Mouse (Mus musculus) urinary bladder, postnatal 14 days (tissue): ENCODE results near the gene Ppp1r1a.

ENCODE experiments used
- DNase-seq: peaks from one replicate; pipeline ENCODE4 v3.0.0; 2021; ENCODE audit warnings: low spot score

Gene Ppp1r1a

DNA sequence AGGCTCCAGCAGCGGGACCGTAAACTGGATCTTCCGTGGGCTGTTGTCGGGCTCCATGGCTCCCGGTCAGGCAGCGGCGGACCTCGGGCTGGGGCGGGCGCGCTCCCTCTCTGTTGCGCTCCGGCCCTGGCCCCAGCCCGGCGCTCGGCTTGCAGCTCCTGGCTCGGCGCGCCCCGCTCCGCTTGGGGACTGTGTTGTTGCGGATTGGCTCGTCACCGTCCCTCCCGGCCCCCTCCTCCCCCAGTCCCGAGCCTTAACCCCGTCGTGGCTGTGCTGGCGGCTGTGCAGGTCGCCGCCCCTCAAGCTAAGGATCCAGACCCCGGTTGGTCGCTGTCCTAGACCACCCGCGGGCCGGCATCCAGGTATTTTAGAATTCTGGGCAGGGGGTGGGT is at the start of gene Ppp1r1a:
Gene Ppp1r1a (minus strand): TSS at position 182 of the 392 bp plus-strand sequence.
- peak; percentile 46 for DNase-seq

DNA sequence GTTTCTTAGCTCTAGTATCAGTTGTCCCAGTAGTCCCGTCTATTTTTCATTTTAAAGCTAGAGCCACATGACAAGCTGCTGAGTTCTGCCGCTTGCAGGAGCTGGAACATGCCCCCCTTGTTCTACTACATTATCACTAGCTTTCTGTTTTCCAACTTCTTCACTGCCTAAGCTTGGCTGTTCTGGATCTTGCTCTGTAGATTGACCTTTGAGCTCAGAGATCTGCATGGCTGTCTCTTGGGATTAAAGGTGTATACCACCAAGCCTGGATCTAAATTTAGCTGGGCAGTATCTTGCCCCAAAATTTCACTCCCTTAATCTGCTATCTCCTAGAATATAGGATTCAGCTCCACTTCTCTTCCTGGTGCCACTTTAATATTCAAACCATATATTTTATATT is 48.1 kb upstream of the Ppp1r1a start:
- no peak for DNase-seq

DNA sequence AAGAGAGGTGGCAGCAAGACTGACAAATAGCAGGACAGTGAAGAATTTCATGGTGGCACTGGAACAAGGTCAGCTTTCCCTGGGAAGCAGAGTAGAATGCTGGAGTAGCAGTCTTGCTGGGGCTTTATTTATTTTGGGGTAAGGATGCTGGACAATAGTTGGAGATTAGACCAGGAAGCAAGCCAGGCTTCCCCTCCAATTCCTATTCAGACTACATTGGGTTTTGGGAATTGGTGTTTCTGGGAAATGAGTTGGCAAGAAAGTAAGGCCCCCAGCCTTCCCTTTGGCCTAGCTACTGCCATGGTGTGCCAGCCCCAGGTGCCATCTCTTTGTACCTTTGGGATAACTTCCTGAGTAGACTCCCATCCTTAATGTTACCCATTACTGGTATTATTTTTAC is 27.2 kb upstream of the Ppp1r1a start, which contains the start of gene Glycam1:
Gene Glycam1 (minus strand): TSS at position 101 of the 400 bp plus-strand sequence.
- DNase-seq, result no peak

DNA sequence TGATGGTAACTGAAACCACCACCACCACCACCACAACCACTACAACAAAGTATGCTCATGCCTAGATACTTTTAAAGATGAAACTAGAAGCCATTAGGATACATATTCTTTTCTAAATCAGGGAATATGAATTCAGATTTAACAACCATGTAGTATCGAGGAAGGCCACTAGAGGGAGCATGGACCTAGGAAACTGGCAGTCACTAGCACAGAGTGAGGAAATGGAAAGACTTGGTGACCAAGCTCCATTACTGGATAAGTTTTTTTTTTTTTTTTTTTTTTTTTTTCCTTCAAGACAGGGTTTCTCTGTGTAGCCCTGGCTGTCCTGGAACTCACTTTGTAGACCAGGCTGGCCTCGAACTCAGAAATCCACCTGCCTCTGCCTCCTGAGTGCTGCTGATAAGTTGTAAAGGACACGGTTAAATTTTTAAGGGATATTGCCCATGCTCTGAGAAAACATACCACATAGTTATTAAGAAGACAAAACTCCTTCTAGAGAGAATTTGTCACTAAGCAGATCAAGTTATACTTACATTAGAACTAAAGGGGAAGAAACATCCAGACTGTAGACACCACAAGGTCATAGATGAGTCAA is 14.4 kb upstream of the Ppp1r1a start:
- DNase-seq, result peak; percentile 43

DNA sequence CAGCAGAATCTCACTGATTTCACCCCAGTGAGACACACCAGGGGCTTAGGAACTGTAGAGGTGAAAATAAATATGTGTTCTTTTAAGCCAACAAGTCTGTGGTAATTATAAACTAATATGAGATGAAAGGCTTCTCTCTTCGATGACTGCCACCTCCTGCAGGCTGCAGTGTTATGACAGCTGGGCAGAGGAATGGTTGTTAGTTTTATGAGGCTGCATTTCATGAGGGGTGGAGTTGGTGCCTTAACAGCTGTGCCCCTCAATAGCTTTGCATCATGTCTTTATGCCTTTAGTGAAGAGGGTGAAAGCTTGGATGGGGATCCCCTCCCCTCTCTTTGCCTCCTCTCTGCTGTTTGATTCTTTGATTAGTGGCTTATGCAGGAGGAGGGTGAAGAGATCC is 13.2 kb upstream of the Ppp1r1a start:
- no peak for DNase-seq

DNA sequence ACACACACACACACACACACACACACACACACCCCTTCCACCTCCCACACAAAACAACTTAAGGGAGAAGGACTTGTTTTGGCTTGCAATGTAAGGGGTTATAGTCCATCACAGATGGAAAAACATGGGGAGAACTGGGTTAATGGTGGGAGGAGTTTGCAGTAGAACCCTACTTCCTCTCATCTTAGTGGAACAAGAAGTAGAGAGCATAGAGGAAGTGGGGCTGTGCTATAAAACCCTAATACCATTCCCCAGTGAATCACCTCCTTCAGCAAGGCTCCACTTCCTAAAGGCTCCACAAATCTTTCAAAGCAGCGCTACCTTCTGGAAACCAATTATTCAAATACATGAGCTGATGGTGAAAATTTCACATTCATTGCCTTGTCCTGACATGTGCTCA is 11.7 kb upstream of the Ppp1r1a start:
- no peak for DNase-seq

DNA sequence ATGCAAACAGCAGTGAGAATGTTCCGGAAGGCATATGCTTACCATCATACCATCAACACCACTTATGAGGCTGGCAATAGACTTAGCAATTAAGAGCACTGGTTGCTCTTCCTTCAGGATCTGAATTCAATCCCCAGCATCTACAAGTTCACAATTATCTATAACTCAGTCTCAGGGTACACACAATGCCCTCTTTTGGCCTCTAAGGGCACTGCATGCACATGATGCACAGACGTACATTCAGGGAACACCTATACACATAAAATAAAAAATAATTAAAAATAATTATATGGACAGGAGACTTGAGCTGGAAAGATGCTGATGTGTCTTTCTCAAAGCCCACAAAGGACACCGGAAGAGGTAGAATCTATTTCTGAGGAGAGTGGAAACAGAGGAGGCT is 10.2 kb upstream of the Ppp1r1a start:
- DNase-seq, result no peak

DNA sequence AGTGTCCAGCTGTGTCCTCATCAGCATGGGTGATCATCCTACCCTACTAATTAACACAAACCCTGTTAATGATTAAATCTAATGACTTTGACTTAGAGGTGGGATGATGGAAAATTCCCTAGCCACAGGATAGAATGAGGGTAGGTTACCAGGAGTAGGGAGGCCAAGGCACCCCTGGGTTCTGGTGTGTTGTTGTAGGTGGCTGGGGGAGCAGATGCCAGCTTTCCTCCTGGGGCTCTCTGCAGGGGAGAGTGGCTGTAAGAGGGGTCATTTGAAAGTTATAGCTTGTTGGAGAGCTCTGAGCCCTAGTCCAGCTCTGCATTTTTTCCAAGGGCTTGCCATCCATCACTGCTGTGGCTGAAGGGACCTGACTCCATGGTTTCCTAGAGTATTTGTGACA is 4.7 kb upstream of the Ppp1r1a start:
- DNase-seq, result no peak

DNA sequence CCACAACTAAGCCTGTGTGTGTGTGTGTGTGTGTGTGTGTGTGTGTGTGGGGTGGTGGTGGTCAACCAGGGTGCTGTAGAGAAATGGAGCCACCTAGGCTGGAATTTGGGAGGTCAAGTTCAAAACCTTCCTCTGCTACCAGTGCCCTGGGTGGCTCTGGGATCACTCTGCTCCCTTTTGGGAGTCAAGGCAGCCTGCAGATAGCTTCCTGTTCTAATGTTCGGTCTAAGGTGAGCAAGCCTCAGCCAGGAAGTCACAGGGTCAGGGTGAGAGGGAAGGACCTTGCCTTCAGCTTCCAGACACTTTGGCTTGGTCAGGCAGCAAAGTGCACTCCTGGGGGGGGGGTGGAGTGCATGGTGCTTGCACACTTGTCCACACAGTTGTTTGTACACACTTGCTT is 2.8 kb upstream of the Ppp1r1a start:
- no peak for DNase-seq

DNA sequence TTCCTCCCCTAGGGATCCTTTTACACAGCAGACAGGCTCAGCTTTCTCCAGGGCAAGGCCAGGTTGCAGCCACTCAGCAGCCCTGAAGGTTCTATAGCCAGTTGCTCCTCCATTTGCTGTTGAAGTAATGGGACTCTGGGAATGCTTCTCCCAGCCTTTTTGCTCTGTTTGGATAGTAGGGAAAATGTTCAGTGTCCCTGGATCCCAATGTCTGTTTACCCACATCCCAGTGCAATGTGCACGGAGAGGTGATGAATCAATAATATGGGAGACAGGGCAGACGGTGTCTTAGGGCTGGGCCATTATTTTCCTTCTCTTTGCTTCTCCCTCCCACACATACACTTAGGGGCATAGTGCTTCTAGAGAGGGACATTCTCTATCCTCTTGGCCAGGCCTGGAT is 1.5 kb upstream of the Ppp1r1a start:
- no peak for DNase-seq

DNA sequence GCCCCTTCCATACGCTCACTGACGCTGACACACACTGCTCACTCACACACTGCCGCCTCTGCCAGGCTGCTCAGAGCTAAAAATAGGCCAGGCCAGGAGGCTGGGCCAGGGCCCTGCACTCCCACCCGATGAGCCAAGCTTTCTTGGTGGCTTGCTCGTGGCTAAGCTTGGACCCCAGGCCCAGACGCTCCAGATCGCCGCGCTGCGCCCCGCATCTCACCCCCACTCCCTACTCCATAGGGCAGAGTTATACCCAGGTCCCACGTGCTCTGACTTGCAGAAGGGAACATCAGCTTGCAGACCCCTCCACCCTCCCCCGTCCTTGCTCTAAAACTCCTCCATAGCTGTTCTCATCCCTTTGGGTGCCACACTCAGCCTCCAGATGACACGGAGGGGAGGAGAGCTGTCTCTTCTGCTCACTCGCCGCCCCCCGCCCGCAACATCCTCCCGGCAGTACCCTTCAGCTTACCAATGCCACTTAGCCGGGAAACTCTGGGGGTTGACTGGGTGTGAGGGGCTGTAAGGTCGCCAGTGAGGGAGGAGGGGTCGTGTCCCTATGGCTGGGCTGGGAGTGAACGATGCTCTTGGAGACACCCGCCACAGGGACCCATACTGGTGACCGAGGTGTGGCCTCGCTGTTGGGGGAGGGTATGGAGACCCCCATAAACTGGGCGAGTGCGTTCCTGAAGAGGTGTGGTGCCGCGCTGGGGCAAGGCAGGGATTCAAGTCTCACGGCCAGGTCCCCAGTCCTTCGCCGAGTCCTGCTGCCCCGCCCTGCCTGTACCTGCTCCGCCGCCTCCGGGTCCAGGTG is 587 bp downstream of the Ppp1r1a start:
- no peak for DNase-seq

DNA sequence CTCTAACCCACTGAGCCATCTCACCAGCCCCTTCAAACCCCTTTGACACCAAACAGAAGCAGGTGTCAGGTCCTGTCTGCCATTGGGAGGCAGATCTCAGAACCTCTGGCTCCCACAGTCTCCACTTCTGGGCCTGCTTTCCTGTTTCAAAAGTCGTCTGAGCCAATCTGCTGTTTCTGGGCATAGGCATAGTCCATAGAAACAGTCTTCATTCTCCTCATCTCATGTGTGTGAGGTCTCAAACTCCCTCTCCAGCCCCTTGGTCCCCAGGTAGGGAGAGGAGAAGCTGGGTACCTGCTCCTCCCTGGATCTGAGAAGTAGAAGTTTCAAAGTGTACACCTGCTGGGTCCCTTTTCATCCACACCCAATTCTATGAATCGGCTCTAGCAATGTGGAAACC is 1.3 kb downstream of the Ppp1r1a start:
- DNase-seq, result no peak

DNA sequence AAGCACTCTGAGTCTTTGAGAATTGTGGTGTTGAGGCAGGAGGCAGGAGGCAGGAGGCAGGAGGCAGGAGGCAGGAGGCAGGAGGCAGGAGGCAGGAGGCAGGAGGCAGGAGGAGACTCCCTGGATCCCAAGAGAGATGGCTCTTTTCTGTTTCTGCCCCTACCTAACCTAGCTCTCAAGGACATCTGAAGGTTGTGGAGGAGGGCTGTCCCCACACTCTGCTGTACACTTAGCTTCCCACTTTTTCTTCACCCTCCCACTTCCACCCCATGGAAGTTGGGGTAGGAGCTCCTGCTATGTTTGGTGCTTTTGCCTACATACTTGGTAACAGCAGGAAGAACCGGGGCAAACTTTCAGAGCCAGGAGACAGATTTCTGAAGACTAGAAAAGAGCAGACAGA is 2.0 kb downstream of the Ppp1r1a start:
- no peak for DNase-seq

DNA sequence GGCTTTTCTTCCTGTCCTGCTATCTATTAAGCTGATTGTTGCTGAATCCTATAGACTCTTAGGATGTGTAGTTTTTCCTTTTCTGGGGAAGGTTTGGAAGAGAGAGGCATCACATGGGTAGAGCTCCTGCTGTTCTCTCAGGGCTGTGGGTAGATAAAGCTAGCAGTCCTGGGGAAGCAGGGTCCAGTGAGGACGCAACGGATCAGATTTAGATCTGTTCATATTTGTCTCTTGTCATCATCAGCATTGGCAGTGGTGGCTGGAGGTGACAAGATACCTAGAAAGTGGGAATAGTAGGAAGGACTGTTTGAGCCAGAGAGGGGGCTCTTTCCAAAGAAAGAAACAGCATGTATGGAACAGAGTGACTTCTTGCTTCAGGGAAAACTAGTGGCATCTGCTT is 2.8 kb downstream of the Ppp1r1a start:
- DNase-seq, result no peak

DNA sequence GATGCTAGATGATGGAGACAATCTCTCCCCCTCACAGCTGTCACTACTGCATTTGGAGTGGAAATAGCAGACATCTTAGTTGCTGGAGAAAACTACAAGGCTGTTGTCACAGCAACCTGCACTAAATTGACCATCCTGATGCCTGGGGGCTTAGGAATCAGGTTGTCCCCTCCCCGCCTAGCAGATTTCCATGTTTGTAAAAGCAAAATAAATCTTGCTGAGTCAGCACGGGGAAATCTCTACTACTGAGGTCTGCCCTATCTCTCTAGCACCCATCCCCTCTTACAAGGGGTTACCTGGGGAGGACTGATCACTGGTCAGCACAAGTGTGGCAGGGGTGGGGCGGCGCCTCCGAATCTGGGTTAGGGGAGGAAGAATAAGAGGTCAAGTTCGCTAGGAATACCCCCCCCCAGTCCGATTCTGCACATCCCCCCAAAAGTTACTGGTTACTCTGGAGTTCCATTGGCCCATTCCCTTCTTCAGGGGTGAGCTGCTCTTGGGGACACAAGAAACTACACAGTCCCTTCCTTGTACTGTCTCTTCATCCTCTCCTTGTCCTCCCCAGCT is 3.7 kb downstream of the Ppp1r1a start:
- DNase-seq, result no peak

DNA sequence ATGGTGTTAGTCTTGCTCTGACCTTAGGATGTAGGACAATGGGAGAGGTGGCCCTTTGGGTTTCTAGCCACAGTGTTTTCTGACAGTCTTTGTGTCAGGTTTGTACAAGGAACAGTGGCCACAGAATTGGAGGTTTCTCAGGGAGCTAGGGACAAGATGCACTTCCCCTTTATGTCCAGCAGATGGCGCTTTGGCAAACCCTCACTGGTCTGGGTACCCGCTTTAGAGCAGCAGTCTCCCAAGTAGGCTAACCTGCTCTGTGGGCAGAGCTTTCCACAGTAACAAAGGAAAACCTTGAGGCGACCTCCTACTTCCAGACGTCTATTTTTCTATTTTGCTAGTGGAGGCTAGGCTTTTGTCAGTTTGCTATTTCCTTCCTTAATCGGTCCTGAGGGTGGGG is 7.4 kb downstream of the Ppp1r1a start:
- peak; percentile 48 for DNase-seq

DNA sequence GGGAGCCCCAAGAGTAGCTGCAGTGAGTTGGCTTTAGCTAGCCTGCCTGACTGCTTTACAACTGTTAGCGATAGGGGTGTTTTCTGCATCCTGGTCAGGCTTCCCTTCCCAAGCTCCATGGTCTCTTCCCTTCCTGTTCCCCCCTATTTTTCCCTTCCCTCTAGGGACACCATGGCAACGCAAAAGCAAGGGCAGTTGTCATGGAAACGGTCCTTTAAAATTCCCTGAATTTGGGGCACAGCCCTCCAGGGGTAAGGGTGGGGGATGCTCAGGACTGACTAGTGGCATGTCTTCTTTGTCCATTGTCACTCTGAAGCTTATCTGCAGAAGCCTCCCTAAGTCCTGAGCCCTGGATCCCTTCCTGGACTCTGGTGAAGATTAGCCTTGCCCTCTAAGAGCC is 14.6 kb downstream of the Ppp1r1a start:
- no peak for DNase-seq

DNA sequence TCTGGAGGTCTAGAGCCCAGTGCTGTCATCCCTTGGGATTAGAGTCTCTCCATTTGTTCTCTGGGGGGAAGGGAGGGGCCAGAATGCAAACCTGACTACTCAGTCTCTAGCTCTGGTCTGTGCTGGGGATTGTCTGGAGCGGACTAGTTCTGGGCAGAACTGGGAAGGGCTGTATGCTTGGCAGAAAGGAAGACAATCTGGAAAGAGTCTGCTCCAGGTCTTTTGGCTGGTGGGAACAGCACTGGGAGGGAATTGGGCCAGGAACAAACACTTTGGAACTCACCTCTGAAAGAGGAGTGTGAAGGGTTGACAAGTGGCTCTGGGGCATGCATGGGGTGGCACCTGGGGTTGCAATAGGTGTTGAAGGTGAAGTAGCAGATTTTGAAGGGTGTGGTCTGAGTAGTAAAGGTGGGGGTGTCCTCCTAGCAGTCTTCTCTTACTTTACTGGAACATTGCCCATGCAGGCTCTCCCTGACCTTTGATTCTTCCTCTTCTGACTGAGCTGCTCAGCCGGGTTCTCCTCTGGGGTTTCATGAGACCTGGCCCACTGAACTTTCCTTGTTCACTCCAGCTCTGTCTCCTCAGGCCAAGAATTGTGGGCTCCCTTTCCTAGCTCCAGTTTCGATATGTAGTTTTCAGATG is 15.2 kb downstream of the Ppp1r1a start:
- DNase-seq, result no peak

DNA sequence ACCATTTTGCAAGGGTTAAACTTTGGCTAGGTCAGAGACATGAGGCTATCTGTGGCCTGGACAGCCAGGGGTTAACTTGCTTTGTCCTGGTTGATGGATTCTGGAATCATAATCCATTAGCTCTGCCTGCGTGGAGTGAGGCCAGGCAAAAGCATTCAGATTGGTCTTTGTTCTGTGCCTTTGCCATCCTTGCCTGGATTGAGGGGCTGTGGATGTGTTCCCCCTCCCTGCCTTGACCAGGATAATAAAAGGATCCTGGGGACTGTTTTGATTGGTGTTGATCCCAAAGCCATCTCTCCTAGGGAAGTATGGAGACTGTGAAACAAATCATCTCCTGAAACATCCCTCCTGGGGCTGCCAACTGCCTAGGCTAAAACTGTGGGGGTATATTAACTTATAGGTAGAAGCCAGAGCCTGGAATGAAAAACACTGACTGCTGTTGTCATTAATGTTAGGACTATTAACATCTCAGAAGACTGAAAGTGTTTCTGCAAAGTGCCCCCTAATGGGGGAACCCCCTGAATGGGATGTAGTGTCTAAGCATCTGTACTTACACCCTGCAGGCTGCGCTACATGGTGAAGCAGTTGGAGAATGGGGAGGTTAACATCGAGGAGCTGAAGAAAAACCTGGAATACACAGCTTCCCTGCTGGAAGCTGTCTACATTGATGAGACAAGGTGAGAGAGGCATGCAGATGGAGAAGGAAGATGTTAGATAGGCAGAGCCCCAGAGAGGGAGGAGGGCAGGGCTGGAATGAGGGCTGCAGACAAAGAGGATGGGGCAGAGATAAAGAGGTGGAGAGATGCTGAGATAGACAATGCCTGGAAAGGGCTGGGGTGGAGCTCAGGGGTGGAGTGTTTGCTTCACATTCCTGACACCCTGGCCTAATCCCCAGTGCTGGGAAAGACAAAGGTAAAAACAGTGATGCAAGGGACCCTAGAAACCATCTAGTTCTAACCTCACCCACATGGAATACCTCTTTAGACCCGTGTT is 18.1 kb downstream of the Ppp1r1a start:
- DNase-seq, result no peak

DNA sequence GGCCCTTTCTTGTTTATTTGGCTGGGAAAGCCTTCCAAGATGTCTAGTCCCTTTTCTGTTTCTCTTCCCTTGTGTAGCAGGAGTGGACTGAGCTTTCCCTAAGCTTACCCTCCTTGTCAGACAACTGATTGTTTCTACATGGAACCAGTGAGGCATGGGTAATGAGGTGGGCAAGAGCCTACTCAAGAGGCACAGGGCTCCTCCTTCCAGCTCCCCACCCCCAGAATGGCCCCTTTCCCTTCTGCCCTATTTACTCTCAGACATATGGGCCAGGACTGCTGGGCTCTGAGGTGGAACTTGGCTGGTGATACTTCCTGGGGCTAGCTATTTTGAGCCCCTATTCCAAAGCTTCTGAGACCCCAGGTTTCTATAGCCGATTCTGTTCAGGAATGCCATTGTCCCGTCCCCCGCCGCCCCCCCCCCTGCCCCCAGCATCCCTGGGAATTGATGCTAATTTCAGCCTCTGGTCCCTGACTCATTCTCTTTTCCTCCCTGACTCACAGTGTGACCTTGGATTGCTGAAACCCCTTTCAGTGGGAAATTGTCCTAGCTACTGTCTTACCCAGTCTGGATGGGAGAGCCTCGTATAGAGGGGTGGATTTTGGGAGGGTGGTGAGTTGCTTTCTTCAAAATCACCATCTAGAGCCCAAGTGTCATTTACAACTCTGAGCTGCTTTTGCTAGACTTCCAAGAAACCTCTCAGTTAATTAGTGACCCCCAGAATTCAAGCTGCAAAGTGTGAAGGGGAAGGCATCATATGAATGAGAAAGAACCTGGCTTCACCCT is 19.0 kb downstream of the Ppp1r1a start:
- DNase-seq, result no peak

DNA sequence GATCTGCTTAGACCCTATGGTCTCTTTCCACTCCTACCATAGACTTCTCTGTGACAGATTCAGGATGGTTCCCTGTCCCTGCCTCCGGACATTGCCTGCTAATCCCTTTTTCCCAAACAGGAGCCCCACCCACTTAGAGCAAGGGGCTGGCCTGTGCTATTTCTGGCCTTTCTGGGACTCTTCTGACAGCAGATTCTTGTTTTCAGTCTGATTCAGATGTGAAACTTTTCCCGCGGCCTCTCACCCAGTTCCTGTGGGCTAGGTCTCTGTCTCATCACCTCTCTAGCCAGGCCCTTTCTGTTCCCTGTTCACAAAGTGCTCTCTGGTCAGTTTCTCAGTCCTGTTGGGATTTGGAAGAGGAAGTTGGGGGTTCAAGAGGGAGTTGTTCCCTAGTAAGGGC is 22.9 kb downstream of the Ppp1r1a start:
- peak; percentile 32 for DNase-seq
